Mouse (Mus musculus): ENCODE measurements around the gene Wdr83os.

DNA sequence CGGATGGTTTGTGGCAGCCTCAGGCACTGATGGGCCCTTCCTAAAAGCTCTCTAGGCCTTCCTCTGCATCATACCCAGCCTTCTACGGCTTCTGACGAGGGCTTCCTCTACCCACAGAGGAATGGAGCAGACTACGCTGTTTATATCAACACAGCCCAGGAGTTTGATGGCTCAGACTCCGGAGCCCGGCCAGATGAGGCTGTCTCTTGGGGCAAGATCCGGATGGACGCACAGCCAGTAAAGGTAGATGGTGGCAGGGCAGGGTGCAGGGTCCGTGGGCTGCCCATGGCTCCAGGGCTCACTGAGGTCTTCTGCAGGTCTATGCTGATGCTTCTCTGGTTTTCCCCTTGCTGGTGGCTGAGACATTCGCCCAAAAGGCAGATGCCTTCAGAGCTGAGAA is 5.9 kb upstream of the Wdr83os start:
- TF ChIP-seq POLR2A (IDR thresholded peaks at IDR 0.05; ENCODE audit: insufficient read length, low read depth), result no peak
- no peak for TF ChIP-seq TCF12 (IDR thresholded peaks at IDR 0.05; ENCODE audit: insufficient read depth, poor library complexity, severe bottlenecking)
- TF ChIP-seq E2F4 (IDR thresholded peaks at IDR 0.05; ENCODE audit: insufficient read depth), result no peak
- no peak for TF ChIP-seq USF1 (IDR thresholded peaks at IDR 0.05; ENCODE audit: low read depth)
- TF ChIP-seq POLR2AphosphoS2 (IDR thresholded peaks at IDR 0.05; ENCODE audit: insufficient read length, low read depth), result peak; percentile 22
- no peak for TF ChIP-seq CEBPB (IDR thresholded peaks at IDR 0.05; ENCODE audit: insufficient read depth, poor library complexity, severe bottlenecking)
- no peak for TF ChIP-seq MYOD1 (IDR thresholded peaks at IDR 0.05; ENCODE audit: control insufficient read depth in 1 of 3, insufficient read length in 2 of 3, low read depth in 2 of 3)
